Mouse (Mus musculus): Measurements from ENCODE around the gene Pfdn4.

Pfdn4 gene

GRCm38 (mm10) chr2:170549146-170549545, 52.9 kb downstream of the Pfdn4 start:
- DNase-seq (ENCODE audit: low read depth, low spot score), result no peak

GRCm38 (mm10) chr2:170550240-170550639, 54.0 kb downstream of the Pfdn4 start:
- DNase-seq (ENCODE audit: low read depth, low spot score), result peak; percentile 84

GRCm38 (mm10) chr2:170552088-170552487, 55.9 kb downstream of the Pfdn4 start:
- DNase-seq (ENCODE audit: low read depth, low spot score), result no peak

GRCm38 (mm10) chr2:170563956-170564855, 68.0 kb downstream of the Pfdn4 start:
- no peak for DNase-seq (ENCODE audit: low read depth, low spot score)

- DNase-seq (ENCODE audit: low read depth, low spot score), result no peak
Observed at GRCm38 (mm10) chr2:170564995-170565394, 68.8 kb downstream of the Pfdn4 start.
